Mouse (Mus musculus): ENCODE data around the gene Sntb2. TPM values are rescaled to one million over a fixed set of nuclear protein-coding genes. Genes with fewer than 3 reads are reported as not detected.
A peak's percentile ranks its signal among the peaks of the same experiment; 100 is the strongest.

Gene Sntb2
- total RNA-seq, 2 experiments from 2014 or later = 23.5 to 30.0 TPM

GRCm38 (mm10) chr8:106929921-106930320 lies 5.6 kb upstream of the Sntb2 start:
- no peak for DNase-seq

GRCm38 (mm10) chr8:106932376-106933065 lies 3.0 kb upstream of the Sntb2 start:
- DNase-seq = peak; percentile 65

- DNase-seq = no peak
These were observed 1.9 kb upstream of the Sntb2 start for GRCm38 (mm10) chr8:106933506-106934143.

- no peak for DNase-seq
These were observed 1.1 kb upstream of the Sntb2 start for GRCm38 (mm10) chr8:106934226-106934977.

- DNase-seq = peak; percentile 74
These were observed 438 bp downstream of the Sntb2 start for GRCm38 (mm10) chr8:106935899-106936477.

GRCm38 (mm10) chr8:106936478-106937051 lies 1.0 kb downstream of the Sntb2 start:
- DNase-seq = peak; percentile 61

GRCm38 (mm10) chr8:106937081-106937800 lies 1.7 kb downstream of the Sntb2 start:
- DNase-seq = no peak

- no peak for DNase-seq
These were observed 6.3 kb downstream of the Sntb2 start for GRCm38 (mm10) chr8:106941806-106942205.

- no peak for DNase-seq
These were observed 8.4 kb downstream of the Sntb2 start for GRCm38 (mm10) chr8:106943874-106944418.

- DNase-seq = no peak
These were observed 9.2 kb downstream of the Sntb2 start for GRCm38 (mm10) chr8:106944756-106945155.

- DNase-seq = no peak
These were observed 13.2 kb downstream of the Sntb2 start for GRCm38 (mm10) chr8:106948678-106949243.

GRCm38 (mm10) chr8:106951707-106952106 lies 16.2 kb downstream of the Sntb2 start:
- no peak for DNase-seq

- DNase-seq = no peak
These were observed 18.0 kb downstream of the Sntb2 start for GRCm38 (mm10) chr8:106953571-106953970.

GRCm38 (mm10) chr8:106957086-106957485 lies 21.5 kb downstream of the Sntb2 start:
- no peak for DNase-seq

GRCm38 (mm10) chr8:106958212-106958611 lies 22.7 kb downstream of the Sntb2 start:
- DNase-seq = no peak

GRCm38 (mm10) chr8:106959626-106960025 lies 24.1 kb downstream of the Sntb2 start:
- DNase-seq = no peak

GRCm38 (mm10) chr8:106962322-106962721 lies 26.8 kb downstream of the Sntb2 start:
- DNase-seq = no peak

- no peak for DNase-seq
These were observed 27.8 kb downstream of the Sntb2 start for GRCm38 (mm10) chr8:106963365-106963764.

GRCm38 (mm10) chr8:106964573-106964972 lies 29.0 kb downstream of the Sntb2 start:
- DNase-seq = no peak

- no peak for DNase-seq
These were observed 34.4 kb downstream of the Sntb2 start for GRCm38 (mm10) chr8:106969964-106970363.

GRCm38 (mm10) chr8:106971916-106972315 lies 36.4 kb downstream of the Sntb2 start:
- DNase-seq = peak; percentile 50

Measured in adrenal gland, postnatal 10 days (tissue).